Mouse (Mus musculus): ENCODE measurements at regions not wholly inside any gene's neighbourhood (a gene's known extent, or its start where the extent isn't known, plus 50 kb on each side); places are given as distances from the start of the nearest gene placed in this dataset.

- no peak for DNase-seq (ENCODE audit: low spot score)
Measured at GRCm38 (mm10) chr8:44765194-44765593, 170.1 kb upstream of the Fat1 start.

GRCm38 (mm10) chr8:44765677-44766076 is 169.6 kb upstream of the Fat1 start:
- DNase-seq (ENCODE audit: low spot score): no peak

GRCm38 (mm10) chr8:44766111-44766873 is 169.0 kb upstream of the Fat1 start:
- DNase-seq (ENCODE audit: low spot score): no peak

- no peak for DNase-seq (ENCODE audit: low spot score)
Measured at GRCm38 (mm10) chr8:44767271-44767670, 168.0 kb upstream of the Fat1 start.

GRCm38 (mm10) chr8:44779212-44779611 is 156.0 kb upstream of the Fat1 start:
- no peak for DNase-seq (ENCODE audit: low spot score)

GRCm38 (mm10) chr8:44782421-44782820 is 152.8 kb upstream of the Fat1 start:
- no peak for DNase-seq (ENCODE audit: low spot score)

GRCm38 (mm10) chr8:44785161-44785560 is 150.1 kb upstream of the Fat1 start:
- no peak for DNase-seq (ENCODE audit: low spot score)

GRCm38 (mm10) chr8:44786740-44787139 is 148.5 kb upstream of the Fat1 start:
- peak; percentile 12 for DNase-seq (ENCODE audit: low spot score)

- no peak for DNase-seq (ENCODE audit: low spot score)
Measured at GRCm38 (mm10) chr8:44788290-44788689, 147.0 kb upstream of the Fat1 start.

- no peak for DNase-seq (ENCODE audit: low spot score)
Measured at GRCm38 (mm10) chr8:44799513-44799912, 135.7 kb upstream of the Fat1 start.

- peak; percentile 81 for DNase-seq (ENCODE audit: low spot score)
Measured at GRCm38 (mm10) chr8:44800827-44801273, 134.4 kb upstream of the Fat1 start.

- peak; percentile 16 for DNase-seq (ENCODE audit: low spot score)
Measured at GRCm38 (mm10) chr8:44801604-44802206, 133.5 kb upstream of the Fat1 start.

- DNase-seq (ENCODE audit: low spot score): no peak
Measured at GRCm38 (mm10) chr8:44802331-44802730, 132.9 kb upstream of the Fat1 start.

GRCm38 (mm10) chr8:44804414-44805178 is 130.7 kb upstream of the Fat1 start:
- no peak for DNase-seq (ENCODE audit: low spot score)

GRCm38 (mm10) chr8:44805179-44805815 is 129.9 kb upstream of the Fat1 start:
- DNase-seq (ENCODE audit: low spot score): no peak

- DNase-seq (ENCODE audit: low spot score): peak; percentile 29
Measured at GRCm38 (mm10) chr8:44812360-44812759, 122.9 kb upstream of the Fat1 start.

GRCm38 (mm10) chr8:44817532-44818157 is 117.6 kb upstream of the Fat1 start:
- no peak for DNase-seq (ENCODE audit: low spot score)

- DNase-seq (ENCODE audit: low spot score): no peak
Measured at GRCm38 (mm10) chr8:44819270-44819669, 116.0 kb upstream of the Fat1 start.

- DNase-seq (ENCODE audit: low spot score): no peak
Measured at GRCm38 (mm10) chr8:44819691-44820090, 115.6 kb upstream of the Fat1 start.

GRCm38 (mm10) chr8:44825183-44825757 is 110.0 kb upstream of the Fat1 start:
- no peak for DNase-seq (ENCODE audit: low spot score)

GRCm38 (mm10) chr8:44826936-44827335 is 108.3 kb upstream of the Fat1 start:
- DNase-seq (ENCODE audit: low spot score): peak; percentile 33

- no peak for DNase-seq (ENCODE audit: low spot score)
Measured at GRCm38 (mm10) chr8:44828026-44828425, 107.2 kb upstream of the Fat1 start.

Measured in yolk sac, embryonic 10.5 days (tissue).